Mouse (Mus musculus) kidney, adult 2 months (tissue): Measurements from ENCODE around the gene Nav2.

Experiments used
- CTCF ChIP-seq: fragments of 200-500 bp; conservative IDR thresholded peaks from 2 replicates; pipeline ENCODE4 v1.5.1; 2011; ENCODE audit warnings: low read depth, mild to moderate bottlenecking, control low read depth, low read length, moderate library complexity, mixed read lengths; ENCODE audit not compliant: insufficient read depth, insufficient read length
- POLR2A ChIP-seq: fragments of 200-500 bp; IDR thresholded peaks from one replicate; pipeline ENCODE4 v1.6.1; 2011; ENCODE audit warnings: low read depth, low read length, control low read depth

GRCm38 (mm10) chr7:49034253-49034652, 125.7 kb downstream of the Nav2 start:
- TF ChIP-seq CTCF (no peak), POLR2A (no peak)
